In the genomic region with DNA sequence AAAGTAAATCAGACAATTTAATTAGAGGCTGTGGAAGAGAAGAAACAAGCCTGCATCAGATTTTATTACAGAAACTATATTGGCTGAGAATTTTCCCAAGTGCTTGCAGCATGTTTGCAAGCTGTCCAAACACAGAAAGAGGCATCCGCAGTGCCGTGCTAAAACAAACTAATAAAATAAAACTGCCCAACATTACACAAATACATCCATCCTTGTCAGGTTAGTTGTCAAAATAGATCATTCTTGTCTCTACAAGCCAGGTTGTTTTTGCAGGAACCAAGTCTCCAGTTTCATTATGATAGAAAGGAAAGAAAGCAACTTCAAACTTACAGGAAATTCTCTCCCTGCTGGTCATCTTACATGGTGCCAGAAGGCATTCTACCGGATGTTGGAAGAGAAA, we compare ENCODE assay signal across 29 mouse cellular contexts.
A peak's percentile ranks its signal among the peaks of the same experiment; 100 is the strongest.
DNase-seq lines count a peak whose midpoint lies in the region; ATAC-seq and TF ChIP-seq lines count a peak whose summit lies in the region.
"Had no signal": no experiment of that assay in that cellular context is flagged by ENCODE, and none has a peak within 500 bp of the region (broad histone marks: within the 10 kb centered on the region; RNA-seq: fewer than 3 reads in every experiment).

No protein-coding gene starts in this region.

- no peak for ATAC-seq in embryonic facial prominence, embryonic 11.5 days (replicated peaks; ENCODE audit: insufficient number of reproducible peaks, low FRiP score, low TSS enrichment, low read depth)
- no peak; the same call in 1 of the 2 replicates for ATAC-seq in kidney, postnatal 0 days (replicated peaks; ENCODE audit: low FRiP score, low read depth)
- ATAC-seq: forebrain, postnatal 0 days; intestine, embryonic 16.5 days; liver, embryonic 12.5 days; liver, postnatal 0 days had no signal

- no peaks in the 10 kb centered on the region for H3K9me3 ChIP-seq in embryonic facial prominence, embryonic 11.5 days (replicated peaks; ENCODE audit: control insufficient read depth, low read length)
- no peaks in the 10 kb centered on the region for H3K9me3 ChIP-seq in embryonic facial prominence, embryonic 10.5 days
- H3K9me3 ChIP-seq in kidney, postnatal 0 days (replicated peaks; ENCODE audit: low read length): no peaks in the 10 kb centered on the region
- H3K9me3 ChIP-seq: embryonic facial prominence, embryonic 13.5 days; forebrain, embryonic 12.5 days; G1E; heart, embryonic 13.5 days; limb, embryonic 12.5 days; liver, embryonic 12.5 days; neural tube, embryonic 12.5 days had no signal

- no peak for TF ChIP-seq POLR2A in kidney, adult 2 months (IDR thresholded peaks at IDR 0.05; ENCODE audit: low read depth, low read length)

- H3K27ac ChIP-seq in embryonic facial prominence, embryonic 11.5 days (replicated peaks; ENCODE audit: low read depth, low read length): no peak overlapping the region
- H3K27ac ChIP-seq in embryonic facial prominence, embryonic 10.5 days (replicated peaks): no peak overlapping the region
- peak overlapping the region; percentile 36; the same call in 1 of the 2 replicates for H3K27ac ChIP-seq in kidney, postnatal 0 days
- H3K27ac ChIP-seq in kidney, adult 2 months (ENCODE audit: insufficient read depth, low read depth, low read length): no peak overlapping the region
- H3K27ac ChIP-seq: forebrain, embryonic 12.5 days; heart, embryonic 13.5 days; limb, embryonic 12.5 days; liver, embryonic 12.5 days; neural tube, embryonic 12.5 days; stomach, postnatal 0 days had no signal

- H3K9ac ChIP-seq in embryonic facial prominence, embryonic 11.5 days (replicated peaks; ENCODE audit: low read length): no peak overlapping the region
- no peak overlapping the region for H3K9ac ChIP-seq in kidney, postnatal 0 days (ENCODE audit: low read depth, low read length)
- H3K9ac ChIP-seq: embryonic facial prominence, embryonic 13.5 days; forebrain, embryonic 12.5 days; forebrain, postnatal 0 days; heart, embryonic 13.5 days; limb, embryonic 12.5 days; liver, embryonic 12.5 days; liver, postnatal 0 days; neural tube, embryonic 12.5 days had no signal

- no peaks in the 10 kb centered on the region for H3K4me1 ChIP-seq in embryonic facial prominence, embryonic 11.5 days (ENCODE audit: control insufficient read depth, insufficient read depth, low read length)
- H3K4me1 ChIP-seq in embryonic facial prominence, embryonic 10.5 days: 0 out of 2 replicates have a peak, but pooled peaks cover 5% of the 10 kb centered on the region
- H3K4me1 ChIP-seq in kidney, postnatal 0 days (replicated peaks; ENCODE audit: insufficient read depth, low read length): 0 out of 2 replicates have a peak, but pooled peaks cover 4% of the 10 kb centered on the region
- H3K4me1 ChIP-seq in kidney, adult 2 months (ENCODE audit: control insufficient read depth, insufficient read depth, low read length): no peaks in the 10 kb centered on the region
- H3K4me1 ChIP-seq: forebrain, embryonic 12.5 days; limb, embryonic 12.5 days; liver, embryonic 12.5 days; neural tube, embryonic 12.5 days had no signal

- no peaks in the 10 kb centered on the region for H3K27me3 ChIP-seq in embryonic facial prominence, embryonic 11.5 days (ENCODE audit: control insufficient read depth, insufficient read depth, low read length)
- H3K27me3 ChIP-seq in embryonic facial prominence, embryonic 10.5 days (replicated peaks; ENCODE audit: low read depth, poor library complexity, severe bottlenecking): no peaks in the 10 kb centered on the region
- H3K27me3 ChIP-seq in kidney, postnatal 0 days (ENCODE audit: insufficient read depth, low read length): no peaks in the 10 kb centered on the region
- no peaks in the 10 kb centered on the region; the same call in 1 of the 2 replicates for H3K27me3 ChIP-seq in kidney, adult 2 months (replicated peaks; ENCODE audit: control insufficient read depth, insufficient read depth, low read length)
- H3K27me3 ChIP-seq: embryonic facial prominence, embryonic 13.5 days; forebrain, embryonic 12.5 days; heart, embryonic 13.5 days; limb, embryonic 12.5 days; liver, embryonic 12.5 days; neural tube, embryonic 12.5 days had no signal

- no peaks in the 10 kb centered on the region for H3K36me3 ChIP-seq in embryonic facial prominence, embryonic 11.5 days (replicated peaks; ENCODE audit: control insufficient read depth, insufficient read depth, low read depth, low read length)
- H3K36me3 ChIP-seq in embryonic facial prominence, embryonic 10.5 days (replicated peaks): no peaks in the 10 kb centered on the region
- H3K36me3 ChIP-seq in kidney, postnatal 0 days (ENCODE audit: insufficient read depth, low read length): no peaks in the 10 kb centered on the region
- no peaks in the 10 kb centered on the region for H3K36me3 ChIP-seq in kidney, adult 2 months (ENCODE audit: control insufficient read depth, insufficient read depth, low read length)
- H3K36me3 ChIP-seq: embryonic facial prominence, embryonic 13.5 days; forebrain, embryonic 12.5 days; G1E; heart, embryonic 13.5 days; limb, embryonic 12.5 days; liver, embryonic 12.5 days; neural tube, embryonic 12.5 days had no signal

- DNase-seq in embryonic facial prominence, embryonic 11.5 days (ENCODE audit: low spot score): peak; percentile 40
- no peak for DNase-seq in embryonic facial prominence, embryonic 10.5 days (ENCODE audit: low spot score)
- DNase-seq in kidney, postnatal 0 days (ENCODE audit: low spot score): peak; percentile 75
- no peak for DNase-seq in kidney, adult 2 months
- peak; percentile 19 for DNase-seq in embryo, embryonic 10.5 days (ENCODE audit: low spot score)
- peak; percentile 26 for DNase-seq in mesoderm, embryonic 11.5 days (ENCODE audit: low read depth, low spot score)
- DNase-seq in cerebellum, postnatal 36 days: no peak
- DNase-seq: adrenal gland, adult 8-10 months; cerebellum, adult 9-10 months; forebrain, postnatal 0 days; gastrocnemius, postnatal 10 days; heart, postnatal 10 days; kidney, postnatal 10 days; liver, postnatal 0 days; lung, postnatal 36 days; midbrain, embryonic 14.5 days; right cerebral cortex, postnatal 4 days; thymus, adult 18-20 months; thymus, postnatal 25 days had no signal

- no peak overlapping the region for H3K4me2 ChIP-seq in embryonic facial prominence, embryonic 11.5 days (ENCODE audit: low read depth, low read length)
- H3K4me2 ChIP-seq in kidney, postnatal 0 days (ENCODE audit: low read length): no peak overlapping the region
- H3K4me2 ChIP-seq: embryonic facial prominence, embryonic 13.5 days; forebrain, embryonic 12.5 days; heart, embryonic 13.5 days; limb, embryonic 12.5 days; liver, embryonic 12.5 days; neural tube, embryonic 12.5 days had no signal

- TF ChIP-seq CTCF in kidney, postnatal 0 days (IDR thresholded peaks at IDR 0.05; ENCODE audit: low read depth): no peak
- TF ChIP-seq CTCF in kidney, adult 2 months (conservative IDR thresholded peaks at IDR 0.05; ENCODE audit: insufficient read depth, insufficient read length, low read depth, low read length): no peak

- no peak overlapping the region for H3K4me3 ChIP-seq in embryonic facial prominence, embryonic 11.5 days (ENCODE audit: low read depth, low read length)
- H3K4me3 ChIP-seq in embryonic facial prominence, embryonic 10.5 days: no peak overlapping the region
- H3K4me3 ChIP-seq in kidney, postnatal 0 days (replicated peaks; ENCODE audit: low read depth, low read length): no peak overlapping the region
- H3K4me3 ChIP-seq in kidney, adult 2 months (ENCODE audit: insufficient read depth, low read depth, low read length): no peak overlapping the region
- H3K4me3 ChIP-seq: embryonic facial prominence, embryonic 13.5 days; erythroblast, embryonic 14.5 days; forebrain, embryonic 12.5 days; heart, embryonic 13.5 days; limb, embryonic 12.5 days; liver, embryonic 12.5 days; neural tube, embryonic 12.5 days had no signal

- 42% methylated on average over 3 of the region's 3 CpGs for WGBS in embryonic facial prominence, embryonic 11.5 days
- WGBS in embryonic facial prominence, embryonic 10.5 days: 67% methylated on average over 3 of the region's 3 CpGs
- WGBS in kidney, postnatal 0 days: 8% methylated on average over 3 of the region's 3 CpGs
- WGBS in kidney, adult 2 months: 39% methylated on average over 3 of the region's 3 CpGs

Comparison
In these comparisons a context has a peak if more than half of its experiments do, and no peak if none do; other contexts are left out.
1. DNase-seq: peak in embryonic facial prominence, embryonic 11.5 days (single experiment), kidney, postnatal 0 days (single experiment), embryo, embryonic 10.5 days (single experiment) and mesoderm, embryonic 11.5 days (single experiment); none in embryonic facial prominence, embryonic 10.5 days (single experiment), kidney, adult 2 months (single experiment) and cerebellum, postnatal 36 days (0 of 2).